Mouse (Mus musculus): Measurements from ENCODE around the gene Rgl1. TPM values are rescaled to one million over a fixed set of nuclear protein-coding genes. Genes with fewer than 3 reads are reported as not detected.

Gene Rgl1
- total RNA-seq, 2 experiments from 2014 or later = 70.8 to 73.7 TPM

DNA sequence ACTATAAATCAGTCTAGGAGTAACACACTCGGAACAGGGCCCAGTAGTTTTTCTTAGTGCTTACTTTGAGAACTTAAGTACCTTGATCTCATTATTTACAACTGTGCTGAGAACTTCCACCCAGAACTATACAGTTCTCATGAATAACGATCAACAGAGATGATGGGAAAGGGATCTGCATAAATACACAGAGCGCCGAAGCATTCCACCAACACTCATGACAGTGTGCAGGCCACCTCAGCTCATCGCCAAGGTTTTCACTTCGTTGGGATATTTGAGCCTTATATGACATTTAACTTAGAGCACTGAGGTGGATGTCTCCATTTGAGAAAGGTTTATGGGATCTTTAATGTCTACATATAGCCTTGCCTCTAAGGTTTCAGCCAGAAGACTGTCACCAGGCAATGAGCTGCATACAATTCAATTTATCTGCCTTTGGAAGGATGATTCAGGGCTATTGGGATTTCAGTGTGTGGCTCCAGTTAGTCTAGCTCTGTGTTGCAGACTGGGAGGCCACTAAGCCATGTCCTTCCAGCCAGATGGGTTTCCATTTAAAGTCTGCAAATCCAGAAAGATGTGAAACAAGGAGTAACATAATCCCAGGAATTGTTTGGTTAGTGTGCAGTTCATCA, 223.3 kb downstream of the Rgl1 start:
- no peak for DNase-seq

GRCm38 (mm10) chr1:152540304-152540887, 225.8 kb downstream of the Rgl1 start:
- no peak for DNase-seq

- DNase-seq = peak; percentile 41
These were observed 227.3 kb downstream of the Rgl1 start for GRCm38 (mm10) chr1:152538817-152539216.

DNA sequence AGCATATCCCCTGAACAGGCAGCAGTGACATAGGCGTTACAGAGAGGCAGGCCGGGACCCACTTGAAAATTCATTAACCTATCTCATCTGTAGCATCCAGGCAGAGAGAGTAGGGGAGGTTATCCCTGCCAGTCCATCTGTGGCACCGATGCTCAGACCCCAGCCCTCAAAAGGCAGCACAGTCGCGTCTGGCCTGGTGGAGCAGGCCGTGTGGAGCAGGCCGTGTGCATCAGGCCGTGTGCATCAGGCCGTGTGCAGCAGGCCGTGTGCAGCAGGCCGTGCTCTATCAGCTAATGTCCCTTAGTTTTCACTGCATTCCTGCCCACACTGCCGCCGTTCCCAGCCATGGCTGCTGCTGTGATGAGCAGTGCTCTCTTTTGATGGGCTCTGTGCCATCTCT, 229.0 kb downstream of the Rgl1 start:
- DNase-seq = no peak

- no peak for DNase-seq
These were observed 229.6 kb downstream of the Rgl1 start for GRCm38 (mm10) chr1:152536416-152537018.

- DNase-seq = no peak
These were observed 231.6 kb downstream of the Rgl1 start for GRCm38 (mm10) chr1:152534531-152534930.

DNA sequence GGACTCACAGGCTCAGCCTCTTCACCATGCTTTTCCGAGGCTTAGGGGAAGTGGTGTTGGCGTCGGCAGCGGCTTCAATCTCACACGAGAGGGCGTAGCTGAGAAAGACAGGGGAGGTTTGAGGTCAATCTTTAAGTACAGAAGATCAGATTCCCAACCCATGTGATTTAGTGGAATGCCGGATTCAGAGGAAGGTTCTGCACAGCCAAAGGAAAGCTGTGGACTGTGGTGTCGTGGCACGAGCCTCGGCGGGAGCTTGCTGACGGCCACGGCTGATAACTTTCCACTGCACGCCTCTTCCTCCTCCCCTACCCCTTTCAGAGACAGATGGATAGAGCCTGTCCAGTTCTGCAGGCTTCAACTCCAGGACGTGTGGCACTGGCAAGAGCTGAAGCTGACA, 234.7 kb downstream of the Rgl1 start:
- peak; percentile 55 for DNase-seq

GRCm38 (mm10) chr1:152528778-152529177, 237.4 kb downstream of the Rgl1 start:
- DNase-seq = no peak

DNA sequence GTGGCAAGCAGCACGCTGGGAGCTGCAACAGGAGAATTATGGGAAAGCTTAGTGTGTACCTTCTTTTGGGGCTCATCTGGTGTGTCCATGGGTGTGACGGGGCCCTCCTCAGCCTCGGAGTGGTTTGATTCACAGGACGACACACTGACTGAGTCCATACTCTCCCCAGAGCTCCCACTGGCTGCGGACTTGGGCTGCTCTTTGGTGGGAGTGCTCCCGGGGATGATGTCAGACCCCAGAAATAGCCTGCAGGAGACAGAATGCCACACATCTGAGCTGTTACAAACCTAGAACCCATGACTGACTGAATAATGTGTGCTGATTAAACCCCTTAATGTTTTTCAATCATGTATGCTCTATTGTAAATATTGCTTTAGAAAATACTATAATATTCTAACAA, 237.9 kb downstream of the Rgl1 start:
- DNase-seq = peak; percentile 53

DNA sequence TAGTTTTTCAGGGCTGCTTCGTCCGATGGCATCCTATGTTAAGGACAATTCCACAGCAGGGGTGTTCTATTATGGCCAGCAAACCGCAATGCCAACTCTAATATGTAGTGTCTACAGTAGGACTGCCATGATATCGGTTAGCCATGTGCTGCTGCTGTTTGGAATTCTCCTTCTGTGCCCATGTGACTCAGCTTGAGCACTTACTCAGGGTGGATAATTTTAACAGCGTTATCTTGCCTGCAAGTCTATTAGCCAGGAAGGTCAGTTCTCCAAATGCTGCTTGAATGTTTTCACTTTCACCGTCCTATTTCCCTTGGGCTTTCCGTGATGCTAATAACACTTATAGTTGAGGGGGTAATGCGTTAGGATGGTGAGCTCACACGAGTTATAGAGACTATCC, 240.0 kb downstream of the Rgl1 start:
- DNase-seq = peak; percentile 35

- DNase-seq = peak; percentile 84
These were observed 241.0 kb downstream of the Rgl1 start for GRCm38 (mm10) chr1:152524987-152525648.

DNA sequence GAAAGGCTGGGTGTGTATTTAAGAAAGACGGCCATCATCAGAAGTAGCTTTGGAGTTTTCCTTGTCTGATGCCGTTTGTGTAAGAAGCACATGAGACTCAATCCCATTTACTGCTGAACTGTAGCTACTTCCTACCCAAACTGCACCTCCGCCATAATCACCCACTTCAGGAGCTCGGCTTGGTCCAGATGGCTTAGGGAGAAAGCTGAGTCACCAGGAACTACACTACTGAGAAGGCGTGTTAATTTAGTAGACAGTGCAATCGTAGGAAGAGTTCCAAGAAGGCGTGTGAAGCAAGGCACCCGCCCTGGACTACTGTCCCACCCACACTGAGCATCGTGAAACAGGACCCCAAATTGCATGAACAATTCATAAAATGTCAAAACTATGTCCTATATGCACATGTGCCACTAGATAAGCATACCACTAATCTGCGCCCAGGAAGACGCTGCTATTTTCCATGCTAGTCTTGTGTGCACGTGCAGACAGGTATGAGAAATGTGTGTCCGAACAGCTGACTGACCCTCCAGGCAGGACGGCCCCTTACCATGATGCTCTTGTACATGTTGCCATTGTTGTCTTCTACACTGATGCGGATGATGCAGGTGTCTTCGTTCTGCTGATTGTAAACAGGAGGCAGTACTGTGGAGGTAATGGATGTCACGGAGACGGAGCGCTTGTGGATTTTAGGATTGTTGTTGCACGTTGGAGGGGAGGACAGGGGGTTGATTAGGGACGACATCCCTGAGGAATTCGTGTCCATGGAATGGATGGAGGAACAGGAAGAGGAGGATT, 241.9 kb downstream of the Rgl1 start:
- no peak for DNase-seq

GRCm38 (mm10) chr1:152523292-152523691, 242.9 kb downstream of the Rgl1 start:
- DNase-seq = no peak

DNA sequence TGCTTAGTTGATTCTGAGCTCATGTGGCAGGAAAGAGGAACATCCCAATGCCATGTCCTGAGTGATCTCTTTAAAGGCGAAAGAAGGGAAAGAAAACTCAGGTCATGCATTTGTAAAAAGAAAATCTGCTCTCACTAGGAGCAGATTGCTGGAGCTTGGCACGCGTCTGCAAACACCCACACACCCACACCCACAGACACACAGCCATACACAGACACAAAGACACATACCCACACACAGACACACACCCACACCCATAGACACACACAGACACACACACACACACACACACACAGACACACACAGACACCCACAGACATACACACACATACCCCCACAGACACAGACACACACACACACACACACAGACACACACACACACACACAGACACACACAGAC, 243.9 kb downstream of the Rgl1 start:
- DNase-seq = no peak

DNA sequence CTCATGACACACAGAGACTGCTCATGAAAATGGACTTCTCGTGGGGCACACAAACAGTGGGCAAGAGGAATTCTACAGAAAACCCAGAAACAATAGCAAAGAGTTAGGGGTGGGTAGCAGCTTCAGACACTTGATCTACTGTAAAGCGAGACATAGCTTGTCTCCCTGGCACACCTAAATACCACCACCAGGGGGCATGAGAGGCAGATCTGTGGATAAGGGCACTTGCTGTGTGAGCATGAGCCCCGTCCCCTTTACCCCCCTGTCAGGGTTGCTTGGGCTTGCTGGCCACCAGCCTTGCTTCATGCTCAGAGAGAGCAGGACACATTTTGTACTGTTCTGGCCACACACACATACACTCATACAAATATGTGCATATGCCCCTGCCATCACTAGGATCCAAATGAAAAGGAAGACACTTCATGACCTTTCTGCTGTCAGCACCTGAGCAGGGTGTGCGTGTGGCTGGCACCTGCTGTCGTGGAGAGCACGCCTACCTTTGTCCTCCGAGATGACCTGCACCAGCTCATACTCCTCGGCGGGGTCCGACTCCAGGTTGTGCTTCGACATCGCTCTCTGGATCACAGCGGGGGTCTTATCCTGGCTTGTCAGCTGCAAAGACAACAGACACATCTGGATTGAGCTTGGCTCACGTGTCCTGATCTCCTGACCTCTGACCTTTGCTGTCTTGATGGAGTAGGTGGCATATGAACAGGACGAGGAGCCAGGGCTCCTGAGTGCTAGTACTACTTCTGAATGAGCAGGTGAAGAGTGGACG, 245.2 kb downstream of the Rgl1 start:
- DNase-seq = peak; percentile 80

DNA sequence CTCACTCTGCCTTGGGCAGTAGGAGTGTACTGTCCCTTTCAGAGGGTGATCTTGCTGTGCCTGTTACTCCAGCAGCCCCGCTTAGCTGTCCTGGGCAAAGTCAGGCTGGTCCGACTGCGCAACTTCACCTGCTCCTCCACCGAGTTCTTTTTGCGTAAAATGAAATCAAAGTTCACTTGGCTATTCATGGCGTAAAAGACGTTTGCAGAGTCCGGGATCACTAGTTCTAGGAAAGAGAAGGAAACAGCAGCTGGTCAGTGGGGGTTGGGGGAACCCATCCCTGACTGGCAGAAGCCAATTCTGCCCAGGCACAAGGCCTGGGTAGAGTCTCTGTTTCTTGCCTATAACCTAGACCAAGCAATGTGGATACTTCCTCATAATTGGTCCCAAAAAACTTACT, 247.2 kb downstream of the Rgl1 start:
- DNase-seq = no peak

- DNase-seq = no peak
These were observed 249.0 kb downstream of the Rgl1 start for GRCm38 (mm10) chr1:152517057-152517570.

- DNase-seq = peak; percentile 41
These were observed 251.9 kb downstream of the Rgl1 start for GRCm38 (mm10) chr1:152514256-152514655.

- peak; percentile 43 for DNase-seq
These were observed 254.9 kb downstream of the Rgl1 start for GRCm38 (mm10) chr1:152511237-152511636.

DNA sequence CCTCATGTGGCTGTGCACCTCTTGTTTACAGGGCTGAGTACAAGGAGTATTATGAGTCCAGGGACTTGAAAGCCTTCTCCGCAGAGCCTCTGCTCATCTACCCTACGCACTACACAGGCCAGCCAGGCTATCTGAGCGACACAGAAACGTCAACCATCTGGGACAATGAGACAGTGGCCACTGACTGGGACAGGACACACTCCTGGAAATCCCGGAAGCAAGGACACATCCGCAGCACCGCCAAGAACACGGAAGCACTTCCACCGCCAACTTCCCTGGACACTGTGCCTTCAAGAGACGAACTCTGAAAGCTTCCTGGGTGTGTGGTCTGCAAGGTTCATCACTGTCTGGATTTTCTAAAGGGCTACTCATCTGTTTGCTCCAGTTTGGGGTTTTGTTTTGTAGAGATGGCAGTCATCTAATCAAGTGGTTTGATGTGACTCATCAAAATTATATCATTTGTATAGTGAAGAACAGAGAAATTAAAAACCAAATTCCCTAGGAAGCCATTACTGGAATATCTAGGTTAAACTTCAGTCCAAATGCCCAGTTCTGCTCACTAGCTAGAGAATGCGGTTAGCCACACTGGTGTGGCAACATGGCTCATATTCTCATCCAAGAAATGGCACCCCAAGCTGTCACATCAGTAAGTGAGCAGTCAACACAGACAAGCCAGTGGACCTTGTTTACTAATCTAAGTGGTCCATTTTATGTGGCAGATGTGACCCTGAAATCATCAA, 257.5 kb downstream of the Rgl1 start:
- DNase-seq = no peak

DNA sequence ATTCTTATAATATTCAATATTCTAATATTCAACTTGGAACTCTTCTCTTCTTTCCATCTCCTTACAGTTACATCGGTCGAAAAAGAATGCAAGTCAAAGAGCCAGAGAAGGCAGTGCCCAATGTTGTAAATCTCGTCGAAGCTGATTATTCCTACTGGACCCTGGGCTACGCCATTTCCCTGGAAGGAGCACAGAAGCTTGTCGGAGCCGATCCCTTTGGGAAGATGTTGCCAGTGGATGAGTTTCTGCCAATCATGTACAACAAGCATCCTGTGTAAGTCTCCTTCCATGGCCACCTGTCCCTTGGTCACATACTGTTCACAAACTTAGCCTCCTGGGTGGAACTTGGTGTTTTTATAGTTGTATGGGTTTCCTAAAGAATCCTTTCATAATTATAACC, 259.4 kb downstream of the Rgl1 start:
- DNase-seq = no peak
